18 mouse cellular contexts compared by ENCODE assay signal in the genomic region with DNA sequence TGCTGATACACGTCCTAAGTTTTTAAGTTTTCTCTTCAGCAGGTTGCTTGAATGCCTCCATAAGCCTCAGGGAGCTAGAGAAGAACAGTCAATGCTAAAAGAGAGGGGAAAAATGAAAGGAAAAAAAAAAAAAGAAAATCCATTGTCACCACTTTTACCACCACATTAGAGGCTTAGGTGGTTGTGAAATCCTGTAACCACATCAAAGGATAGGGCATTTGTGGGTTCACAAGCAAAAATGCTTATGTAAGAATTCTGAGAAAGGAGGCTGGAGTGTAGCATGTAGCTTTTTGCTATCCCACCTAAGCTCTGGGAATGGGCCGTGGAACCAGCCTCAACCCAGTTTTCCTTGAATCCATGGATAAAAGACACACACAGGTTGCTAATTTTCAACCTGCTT.
"Had no signal": no experiment of that assay in that cellular context is flagged by ENCODE, and none has a peak within 500 bp of the region (broad histone marks: within the 10 kb centered on the region; RNA-seq: fewer than 3 reads in every experiment).

No protein-coding gene starts in this region.

- ATAC-seq: forebrain, embryonic 13.5 days; forebrain, embryonic 14.5 days; forebrain, embryonic 15.5 days had no signal

- DNase-seq: cerebellum, adult 2 months; cerebellum, adult 8-10 months; cerebellum, adult 9-10 months; cerebellum, adult 9-11 months; cerebellum, postnatal 25 days; cerebellum, postnatal 36 days; embryo, embryonic 11 days; gastrocnemius, adult 2 months; gastrocnemius, postnatal 10 days; gastrocnemius, postnatal 14 days; gastrocnemius, postnatal 25 days; gastrocnemius, postnatal 36 days; heart, adult 11 months; heart, adult 18-20 months; heart, adult 2 months had no signal
